Mouse (Mus musculus) kidney, postnatal 0 days (tissue): ENCODE measurements around the gene Rtn4. TPM values are rescaled to one million over a fixed set of nuclear protein-coding genes. Genes with fewer than 3 reads are reported as not detected.
"Not testable (repeated sequence)": the region's sequence is repeated elsewhere in the genome, so short reads cannot be mapped to it uniquely, and the experiment has no call there.

ENCODE experiments used
- ATAC-seq: fragments of 200-750 bp; cut with Nextera tagmentation; replicated peaks from 2 replicates; pipeline ENCODE4 v1.8.0; 2017; ENCODE audit warnings: low read depth, moderate number of reproducible peaks, moderate TSS enrichment, moderate library complexity; ENCODE audit not compliant: low FRiP score
- DNase-seq: peaks from one replicate; pipeline ENCODE4 v3.0.0-alpha.2; 2016; ENCODE audit warnings: low spot score
- H3K27ac ChIP-seq: fragments of 300-500 bp; sonication (generic); 2 replicates; pipeline ENCODE4 v1.5.1; 2014; ENCODE audit warnings: mild to moderate bottlenecking
- H3K27me3 ChIP-seq: fragments of 300-500 bp; sonication (generic); 2 replicates; pipeline ENCODE4 v1.6.1; 2014; ENCODE audit warnings: low read length, mixed read lengths; ENCODE audit not compliant: insufficient read depth
- H3K36me3 ChIP-seq: fragments of 300-500 bp; sonication (generic); 2 replicates; pipeline ENCODE4 v1.6.1; 2014; ENCODE audit warnings: low read length, mixed read lengths; ENCODE audit not compliant: insufficient read depth
- H3K4me1 ChIP-seq: fragments of 300-500 bp; sonication (generic); replicated peaks from 2 replicates; pipeline ENCODE4 v1.6.1; 2014; ENCODE audit warnings: antibody characterized with exemption, low read length, mixed read lengths; ENCODE audit not compliant: insufficient read depth
- H3K4me2 ChIP-seq: fragments of 300-500 bp; sonication (generic); 2 replicates; pipeline ENCODE4 v1.6.1; 2014; ENCODE audit warnings: mild to moderate bottlenecking, low read length, moderate library complexity, mixed read lengths
- H3K4me3 ChIP-seq: fragments of 300-500 bp; sonication (generic); replicated peaks from 2 replicates; pipeline ENCODE4 v1.5.1; 2014; ENCODE audit warnings: low read depth, low read length
- H3K9ac ChIP-seq: fragments of 300-500 bp; sonication (generic); 2 replicates; pipeline ENCODE4 v1.6.1; 2014; ENCODE audit warnings: low read depth, low read length
- H3K9me3 ChIP-seq: fragments of 300-500 bp; sonication (generic); replicated peaks from 2 replicates; pipeline ENCODE4 v1.6.1; 2016; ENCODE audit warnings: low read length, inconsistent platforms, mixed read lengths
- CTCF ChIP-seq: IDR thresholded peaks from 2 replicates; pipeline ENCODE4 v1.5.1; 2016; ENCODE audit warnings: antibody characterized with exemption, low read depth, mild to moderate bottlenecking, moderate library complexity
- WGBS: fragments of 180-500 bp; shearing (Covaris S2); extraction: QIAGEN DNeasy Blood & Tissue Kit; methylation state at CpG from one replicate; pipeline ENCODE4 v1.1.7; 2014; 5-methylcytosine and 5-hydroxymethylcytosine counted together
- polyA plus RNA-seq: library from polyadenylated mRNA; unstranded; fragments of >200 nt; fragmentation: Nextera tagmentation; extraction: Ambion mirVana; gene quantifications from 2 replicates; pipeline ENCODE4 v1.2.1, GENCODE M21; 2015

The Rtn4 gene
- 62.2 and 75.0 TPM in 2 replicates for polyA plus RNA-seq

GRCm38 (mm10) chr11:29692683-29693272 is at the start of gene Rtn4:
Rtn4 (plus strand) TSS chr11:29692947.
- Histone ChIP-seq H3K27ac (peak within 1 kb of the TSS; percentile 96), H3K4me3 (peak within 1 kb of the TSS; percentile 89), H3K27me3 (no peaks in the 10 kb centered on the region), H3K4me1 (peaks cover 4% of the 10 kb centered on the region; the same call in 1 of the 2 replicates), H3K9me3 (no peaks in the 10 kb centered on the region), H3K9ac (peak within 1 kb of the TSS; percentile 91), H3K4me2 (peak within 1 kb of the TSS; percentile 51), H3K36me3 (no peaks in the 10 kb centered on the region)
- under 1% methylated on average over 42 of the region's 43 CpGs for WGBS
- ATAC-seq (peak; percentile 98), DNase-seq (peak; percentile 100)
- no peak for TF ChIP-seq CTCF

- Histone ChIP-seq H3K27me3 (no peaks in the 10 kb centered on the region), H3K4me2 (no peak overlapping the region), H3K9ac (no peak overlapping the region), H3K9me3 (no peaks in the 10 kb centered on the region), H3K36me3 (no peaks in the 10 kb centered on the region), H3K27ac (no peak overlapping the region), H3K4me3 (no peak overlapping the region), H3K4me1 (no peaks in the 10 kb centered on the region)
- no peak for TF ChIP-seq CTCF
- DNase-seq, result no peak
- 90% methylated on average over 1 of the region's 1 CpGs for WGBS
- no peak for ATAC-seq
Observed at GRCm38 (mm10) chr11:29644421-29644820, 48.3 kb upstream of the Rtn4 start.

- H3K9ac ChIP-seq, result no peak overlapping the region
- no peaks in the 10 kb centered on the region for H3K27me3 ChIP-seq
- no peak overlapping the region for H3K4me2 ChIP-seq
- H3K4me1 ChIP-seq, result no peaks in the 10 kb centered on the region
- no peaks in the 10 kb centered on the region for H3K36me3 ChIP-seq
- H3K9me3 ChIP-seq, result no peaks in the 10 kb centered on the region
- no peak overlapping the region for H3K4me3 ChIP-seq
- WGBS, result 70% methylated on average over 5 of the region's 5 CpGs
- no peak for TF ChIP-seq CTCF
- ATAC-seq (no peak), DNase-seq (no peak)
- H3K27ac ChIP-seq, result no peak overlapping the region
Observed at GRCm38 (mm10) chr11:29645411-29646066, 47.2 kb upstream of the Rtn4 start.

- no peaks in the 10 kb centered on the region for H3K27me3 ChIP-seq
- H3K4me2 ChIP-seq, result no peak overlapping the region
- H3K4me3 ChIP-seq, result no peak overlapping the region
- no peaks in the 10 kb centered on the region for H3K9me3 ChIP-seq
- H3K36me3 ChIP-seq, result no peaks in the 10 kb centered on the region
- H3K27ac ChIP-seq, result no peak overlapping the region
- no peaks in the 10 kb centered on the region for H3K4me1 ChIP-seq
- TF ChIP-seq CTCF, result no peak
- no peak for DNase-seq
- H3K9ac ChIP-seq, result no peak overlapping the region
- 40% methylated on average over 6 of the region's 6 CpGs for WGBS
- no peak for ATAC-seq
Observed at GRCm38 (mm10) chr11:29647568-29648319, 45.0 kb upstream of the Rtn4 start.

GRCm38 (mm10) chr11:29655381-29655780 is 37.4 kb upstream of the Rtn4 start:
- 95% methylated on average over 3 of the region's 3 CpGs for WGBS
- not testable (repeated sequence) for H3K27ac ChIP-seq, H3K36me3 ChIP-seq, ATAC-seq, H3K9me3 ChIP-seq, H3K4me2 ChIP-seq, H3K27me3 ChIP-seq, H3K4me1 ChIP-seq, H3K4me3 ChIP-seq, H3K9ac ChIP-seq, DNase-seq

GRCm38 (mm10) chr11:29660740-29661139 is 32.0 kb upstream of the Rtn4 start:
- DNase-seq, result no peak
- no peak for TF ChIP-seq CTCF
- H3K4me3 ChIP-seq, result no peak overlapping the region
- no peak overlapping the region for H3K9ac ChIP-seq
- no peak overlapping the region for H3K27ac ChIP-seq
- H3K36me3 ChIP-seq, result no peaks in the 10 kb centered on the region
- 86% methylated on average over 2 of the region's 2 CpGs for WGBS
- no peaks in the 10 kb centered on the region for H3K27me3 ChIP-seq
- no peak for ATAC-seq
- H3K4me2 ChIP-seq, result no peak overlapping the region
- no peaks in the 10 kb centered on the region for H3K4me1 ChIP-seq
- no peaks in the 10 kb centered on the region for H3K9me3 ChIP-seq
